Mouse (Mus musculus): ENCODE data around the gene Mpeg1. TPM values are rescaled to one million over a fixed set of nuclear protein-coding genes. Genes with fewer than 3 reads are reported as not detected.

The Mpeg1 gene
- 0.01 TPM for polyA plus RNA-seq (2012; fragmentation: generic; extraction: Trizol)
- long read RNA-seq, experiment 1: 0 reads
- long read RNA-seq, experiment 2: 0 reads

DNA sequence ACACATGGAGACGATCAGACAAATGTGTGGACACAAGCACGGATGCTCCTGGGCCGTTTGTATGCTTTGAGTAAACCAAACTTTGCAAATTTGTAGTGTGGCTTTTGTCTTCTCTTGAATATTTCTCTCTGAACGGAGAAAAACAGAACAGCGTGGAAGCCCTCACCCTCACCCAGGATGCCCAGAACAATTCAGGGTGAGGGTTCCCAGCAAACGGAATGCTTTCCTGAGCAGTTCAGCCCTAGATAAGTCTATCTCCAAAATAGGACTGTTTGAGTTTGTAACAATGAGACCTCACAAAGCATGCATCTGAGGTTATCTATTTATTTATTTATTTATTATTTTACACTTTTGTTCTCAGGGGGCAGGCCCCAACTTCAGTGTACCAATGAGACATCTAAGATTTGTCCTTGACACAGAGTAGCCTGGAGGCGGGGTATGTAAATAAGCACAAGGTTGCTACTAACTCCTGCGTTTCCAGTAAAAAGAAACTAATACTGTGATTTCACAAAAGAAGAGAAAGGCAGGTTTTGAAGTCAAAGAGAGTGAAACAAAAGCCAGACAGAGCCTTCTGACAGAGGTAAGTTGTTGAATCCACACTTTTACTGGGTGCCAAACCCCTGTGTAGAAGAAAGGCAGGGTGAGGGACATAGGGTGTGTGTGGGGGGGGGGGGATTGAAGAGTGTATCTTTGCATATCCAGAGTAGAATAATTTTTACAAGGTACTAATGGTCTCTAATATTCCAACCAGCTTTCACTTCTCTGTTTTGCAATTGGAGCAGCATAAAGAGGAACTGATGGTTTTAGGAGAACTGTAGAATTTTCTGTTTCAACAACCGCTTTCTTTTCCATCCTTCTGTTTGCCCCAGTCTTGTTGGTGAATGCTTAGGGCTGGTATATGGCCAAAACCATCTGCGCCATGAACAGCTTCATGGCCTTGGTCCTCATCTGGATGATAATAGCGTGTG, at the start of gene Mpeg1:
Mpeg1 (plus strand) TSS at position 498 of the 968 bp plus-strand sequence.
- Histone ChIP-seq H3K79me2 (ENCODE audit: control insufficient read depth, insufficient read depth) (no peaks in the 10 kb centered on the region), H3K4me3 (ENCODE audit: insufficient read depth, poor library complexity, severe bottlenecking) (no peak within 1 kb of the TSS), H3K79me3 (ENCODE audit: low read depth) (no peaks in the 10 kb centered on the region), H3K27me3 (ENCODE audit: control insufficient read depth, insufficient read depth, insufficient read length) (no peaks in the 10 kb centered on the region), H3ac (ENCODE audit: control insufficient read depth, insufficient read length, low read depth) (no peak within 1 kb of the TSS), H3K36me3 (ENCODE audit: control insufficient read depth, insufficient read depth) (no peaks in the 10 kb centered on the region)
- TF ChIP-seq CEBPB (IDR thresholded peaks at IDR 0.05; ENCODE audit: low read depth) (no peak), USF1 (IDR thresholded peaks at IDR 0.05; ENCODE audit: low read depth) (no peak), FOSL1 (IDR thresholded peaks at IDR 0.05; ENCODE audit: insufficient read depth, low read length, poor library complexity, severe bottlenecking) (no peak), MYOG (IDR thresholded peaks at IDR 0.05; ENCODE audit: control insufficient read depth, extremely low read depth, insufficient read length) (no peak)

- Histone ChIP-seq H3K4me3 (ENCODE audit: insufficient read depth, poor library complexity, severe bottlenecking) (no peak overlapping the region), H3K79me3 (ENCODE audit: low read depth) (no peaks in the 10 kb centered on the region), H3K36me3 (ENCODE audit: control insufficient read depth, insufficient read depth) (no peaks in the 10 kb centered on the region), H3ac (ENCODE audit: control insufficient read depth, insufficient read length, low read depth) (no peak overlapping the region), H3K27me3 (ENCODE audit: control insufficient read depth, insufficient read depth, insufficient read length) (no peaks in the 10 kb centered on the region), H3K79me2 (ENCODE audit: control insufficient read depth, insufficient read depth) (no peaks in the 10 kb centered on the region)
- TF ChIP-seq MAX (IDR thresholded peaks at IDR 0.05): no peak
- no peak for TF ChIP-seq CEBPB (IDR thresholded peaks at IDR 0.05; ENCODE audit: low read depth)
- no peak for TF ChIP-seq USF1 (IDR thresholded peaks at IDR 0.05; ENCODE audit: low read depth)
- TF ChIP-seq MYOD1 (IDR thresholded peaks at IDR 0.05; ENCODE audit: control insufficient read depth, insufficient read length, low read depth): no peak
- TF ChIP-seq FOSL1 (IDR thresholded peaks at IDR 0.05; ENCODE audit: insufficient read depth, low read length, poor library complexity, severe bottlenecking): no peak
- TF ChIP-seq MYOG (IDR thresholded peaks at IDR 0.05; ENCODE audit: control insufficient read depth, extremely low read depth, insufficient read length): no peak
- no peak for TF ChIP-seq CTCF (IDR thresholded peaks at IDR 0.05; ENCODE audit: control insufficient read depth, insufficient read depth, insufficient read length)
These were observed 46.8 kb upstream of the Mpeg1 start for GRCm38 (mm10) chr19:12413737-12414136.

DNA sequence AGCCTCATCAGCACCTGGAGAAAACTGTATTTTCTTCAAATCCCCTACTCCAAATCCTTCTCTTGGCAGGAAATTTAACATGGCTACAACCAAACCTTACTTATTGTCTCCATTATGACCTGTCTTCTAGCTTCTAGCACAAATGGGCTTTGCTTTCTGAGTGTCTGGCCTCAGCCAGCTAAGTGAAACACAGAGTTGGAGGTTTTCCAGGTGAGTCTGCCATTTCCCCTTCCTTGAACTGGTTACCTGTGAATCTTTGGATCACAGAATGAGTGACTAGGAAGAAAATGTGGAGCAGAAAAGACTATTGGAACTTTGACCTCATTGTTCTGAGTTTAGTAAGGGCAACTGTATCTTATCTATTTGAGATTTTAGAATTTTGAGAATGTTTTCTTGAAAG, 43.2 kb upstream of the Mpeg1 start, which contains the start of gene Olfr1441:
Olfr1441 (plus strand) TSS at position 73 of the 400 bp plus-strand sequence.
- no peak for TF ChIP-seq MYOG (IDR thresholded peaks at IDR 0.05; ENCODE audit: control insufficient read depth, extremely low read depth, insufficient read length)
- no peak for TF ChIP-seq USF1 (IDR thresholded peaks at IDR 0.05; ENCODE audit: low read depth)
- no peak for TF ChIP-seq CEBPB (IDR thresholded peaks at IDR 0.05; ENCODE audit: low read depth)
- no peak for TF ChIP-seq CTCF (IDR thresholded peaks at IDR 0.05; ENCODE audit: control insufficient read depth, insufficient read depth, insufficient read length)
- TF ChIP-seq FOSL1 (IDR thresholded peaks at IDR 0.05; ENCODE audit: insufficient read depth, low read length, poor library complexity, severe bottlenecking): no peak
- no peak for TF ChIP-seq MYOD1 (IDR thresholded peaks at IDR 0.05; ENCODE audit: control insufficient read depth, insufficient read length, low read depth)
- no peak for TF ChIP-seq MAX (IDR thresholded peaks at IDR 0.05)
- Histone ChIP-seq H3K79me3 (ENCODE audit: low read depth) (no peaks in the 10 kb centered on the region), H3ac (ENCODE audit: control insufficient read depth, insufficient read length, low read depth) (no peak within 1 kb of the TSS), H3K27me3 (ENCODE audit: control insufficient read depth, insufficient read depth, insufficient read length) (no peaks in the 10 kb centered on the region), H3K4me3 (ENCODE audit: insufficient read depth, poor library complexity, severe bottlenecking) (no peak within 1 kb of the TSS), H3K79me2 (ENCODE audit: control insufficient read depth, insufficient read depth) (no peaks in the 10 kb centered on the region), H3K36me3 (ENCODE audit: control insufficient read depth, insufficient read depth) (no peaks in the 10 kb centered on the region)

GRCm38 (mm10) chr19:12418312-12418711, 42.3 kb upstream of the Mpeg1 start:
- no peak for TF ChIP-seq MYOD1 (IDR thresholded peaks at IDR 0.05; ENCODE audit: control insufficient read depth, insufficient read length, low read depth)
- TF ChIP-seq CEBPB (IDR thresholded peaks at IDR 0.05; ENCODE audit: low read depth): no peak
- TF ChIP-seq USF1 (IDR thresholded peaks at IDR 0.05; ENCODE audit: low read depth): no peak
- TF ChIP-seq FOSL1 (IDR thresholded peaks at IDR 0.05; ENCODE audit: insufficient read depth, low read length, poor library complexity, severe bottlenecking): no peak
- TF ChIP-seq MAX (IDR thresholded peaks at IDR 0.05): no peak
- no peak for TF ChIP-seq MYOG (IDR thresholded peaks at IDR 0.05; ENCODE audit: control insufficient read depth, extremely low read depth, insufficient read length)
- TF ChIP-seq CTCF (IDR thresholded peaks at IDR 0.05; ENCODE audit: control insufficient read depth, insufficient read depth, insufficient read length): no peak
- Histone ChIP-seq H3K4me3 (ENCODE audit: insufficient read depth, poor library complexity, severe bottlenecking) (no peak overlapping the region), H3ac (ENCODE audit: control insufficient read depth, insufficient read length, low read depth) (no peak overlapping the region), H3K79me2 (ENCODE audit: control insufficient read depth, insufficient read depth) (no peaks in the 10 kb centered on the region), H3K27me3 (ENCODE audit: control insufficient read depth, insufficient read depth, insufficient read length) (no peaks in the 10 kb centered on the region), H3K36me3 (ENCODE audit: control insufficient read depth, insufficient read depth) (no peaks in the 10 kb centered on the region), H3K79me3 (ENCODE audit: low read depth) (no peaks in the 10 kb centered on the region)

GRCm38 (mm10) chr19:12420555-12420954, 40.0 kb upstream of the Mpeg1 start:
- Histone ChIP-seq H3ac (ENCODE audit: control insufficient read depth, insufficient read length, low read depth) (no peak overlapping the region), H3K27me3 (ENCODE audit: control insufficient read depth, insufficient read depth, insufficient read length) (no peaks in the 10 kb centered on the region), H3K4me3 (ENCODE audit: insufficient read depth, poor library complexity, severe bottlenecking) (no peak overlapping the region), H3K79me2 (ENCODE audit: control insufficient read depth, insufficient read depth) (no peaks in the 10 kb centered on the region), H3K79me3 (ENCODE audit: low read depth) (no peaks in the 10 kb centered on the region), H3K36me3 (ENCODE audit: control insufficient read depth, insufficient read depth) (no peaks in the 10 kb centered on the region)
- TF ChIP-seq CTCF (IDR thresholded peaks at IDR 0.05; ENCODE audit: control insufficient read depth, insufficient read depth, insufficient read length) (no peak), CEBPB (IDR thresholded peaks at IDR 0.05; ENCODE audit: low read depth) (no peak), FOSL1 (IDR thresholded peaks at IDR 0.05; ENCODE audit: insufficient read depth, low read length, poor library complexity, severe bottlenecking) (no peak), MYOD1 (IDR thresholded peaks at IDR 0.05; ENCODE audit: control insufficient read depth, insufficient read length, low read depth) (no peak), MYOG (IDR thresholded peaks at IDR 0.05; ENCODE audit: control insufficient read depth, extremely low read depth, insufficient read length) (no peak), USF1 (IDR thresholded peaks at IDR 0.05; ENCODE audit: low read depth) (no peak), MAX (IDR thresholded peaks at IDR 0.05) (no peak)
